Mouse (Mus musculus): ENCODE data around the gene Lif.
A peak's percentile ranks its signal among the peaks of the same experiment; 100 is the strongest.

Gene Lif

GRCm38 (mm10) chr11:4298615-4299014 lies 41.3 kb downstream of the Lif start:
- no peak for DNase-seq (ENCODE audit: low read depth, low spot score)

GRCm38 (mm10) chr11:4299191-4299590 lies 41.8 kb downstream of the Lif start:
- DNase-seq (ENCODE audit: low read depth, low spot score) = no peak

GRCm38 (mm10) chr11:4299735-4300474 lies 42.5 kb downstream of the Lif start:
- DNase-seq (ENCODE audit: low read depth, low spot score) = no peak

- no peak for DNase-seq (ENCODE audit: low read depth, low spot score)
These were observed 43.3 kb downstream of the Lif start for GRCm38 (mm10) chr11:4300683-4301082.

- no peak for DNase-seq (ENCODE audit: low read depth, low spot score)
These were observed 45.1 kb downstream of the Lif start for GRCm38 (mm10) chr11:4302363-4302913.

- no peak for DNase-seq (ENCODE audit: low read depth, low spot score)
These were observed 45.7 kb downstream of the Lif start for GRCm38 (mm10) chr11:4303033-4303432.

GRCm38 (mm10) chr11:4304203-4304602 lies 46.8 kb downstream of the Lif start:
- DNase-seq (ENCODE audit: low read depth, low spot score) = no peak

GRCm38 (mm10) chr11:4305090-4305489 lies 47.7 kb downstream of the Lif start:
- DNase-seq (ENCODE audit: low read depth, low spot score) = no peak

- DNase-seq (ENCODE audit: low read depth, low spot score) = no peak
These were observed 48.7 kb downstream of the Lif start for GRCm38 (mm10) chr11:4306086-4306485.

- DNase-seq (ENCODE audit: low read depth, low spot score) = no peak
These were observed 50.7 kb downstream of the Lif start for GRCm38 (mm10) chr11:4308060-4308513.

- DNase-seq (ENCODE audit: low read depth, low spot score) = no peak
These were observed 51.4 kb downstream of the Lif start for GRCm38 (mm10) chr11:4308514-4309450.

GRCm38 (mm10) chr11:4309613-4310012 lies 52.3 kb downstream of the Lif start:
- no peak for DNase-seq (ENCODE audit: low read depth, low spot score)

- no peak for DNase-seq (ENCODE audit: low read depth, low spot score)
These were observed 53.0 kb downstream of the Lif start for GRCm38 (mm10) chr11:4310324-4310723.

- DNase-seq (ENCODE audit: low read depth, low spot score) = no peak
These were observed 54.8 kb downstream of the Lif start for GRCm38 (mm10) chr11:4312180-4312579.

GRCm38 (mm10) chr11:4317287-4317686 lies 59.9 kb downstream of the Lif start:
- no peak for DNase-seq (ENCODE audit: low read depth, low spot score)

GRCm38 (mm10) chr11:4318011-4318410 lies 60.7 kb downstream of the Lif start:
- peak; percentile 49 for DNase-seq (ENCODE audit: low read depth, low spot score)

GRCm38 (mm10) chr11:4319212-4319955 lies 62.0 kb downstream of the Lif start:
- DNase-seq (ENCODE audit: low read depth, low spot score) = peak; percentile 64

GRCm38 (mm10) chr11:4320876-4321275 lies 63.5 kb downstream of the Lif start:
- no peak for DNase-seq (ENCODE audit: low read depth, low spot score)
